Mouse (Mus musculus): ENCODE results near the gene Nol11.

DNA sequence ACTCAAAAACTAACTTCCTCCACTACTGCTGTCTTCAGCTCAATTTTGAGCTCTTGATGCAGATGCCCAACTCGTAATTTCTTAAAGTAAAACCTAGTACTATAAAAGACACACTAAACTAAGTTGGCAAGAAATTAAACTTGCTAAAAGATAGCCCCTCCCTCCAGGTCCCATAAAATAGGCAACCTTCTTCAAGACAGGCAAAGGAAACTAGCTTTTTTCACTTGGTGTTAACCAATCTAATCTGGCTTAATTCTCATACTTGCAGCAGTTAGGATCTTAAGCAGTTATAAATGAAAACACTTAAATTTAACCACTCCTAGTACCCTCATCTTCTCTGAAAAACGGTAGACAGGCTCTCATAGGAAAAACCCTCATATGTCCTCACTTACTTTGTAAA lies 59.5 kb downstream of the Nol11 start:
- TF ChIP-seq CTCF (IDR thresholded peaks at IDR 0.05; ENCODE audit: low read depth, low read length) = no peak
- TF ChIP-seq GATA1 (IDR thresholded peaks at IDR 0.05; ENCODE audit: borderline replicate concordance, low read length) = no peak

Data from G1E (cell line).